Mouse (Mus musculus) liver, embryonic 13.5 days (tissue): Measurements from ENCODE around the gene Ier3. TPM values are rescaled to one million over a fixed set of nuclear protein-coding genes. Genes with fewer than 3 reads are reported as not detected.

Source experiments
- ATAC-seq: fragments of 200-750 bp; cut with Nextera tagmentation; 2 replicates; pipeline ENCODE4 v1.8.0; 2017; ENCODE audit warnings: low read depth, mild to moderate bottlenecking, moderate number of reproducible peaks, moderate library complexity
- DNase-seq: peaks from one replicate; pipeline ENCODE4 v3.0.0; 2022
- H3K27ac ChIP-seq: fragments of 300-500 bp; sonication (generic); 2 replicates; pipeline ENCODE4 v1.5.1; 2015; ENCODE audit warnings: moderate library complexity, mild to moderate bottlenecking, inconsistent platforms
- H3K27me3 ChIP-seq: fragments of 300-500 bp; sonication (generic); 2 replicates; pipeline ENCODE4 v1.6.1; 2015; ENCODE audit warnings: mild to moderate bottlenecking, inconsistent platforms
- H3K36me3 ChIP-seq: fragments of 300-500 bp; sonication (generic); 2 replicates; pipeline ENCODE4 v1.6.1; 2015; ENCODE audit warnings: mild to moderate bottlenecking, inconsistent platforms
- H3K4me1 ChIP-seq: fragments of 300-500 bp; sonication (generic); replicated peaks from 2 replicates; pipeline ENCODE4 v1.6.1; 2015; ENCODE audit warnings: inconsistent platforms
- H3K4me2 ChIP-seq: fragments of 300-500 bp; sonication (generic); 2 replicates; pipeline ENCODE4 v1.6.1; 2015; ENCODE audit warnings: inconsistent platforms, mild to moderate bottlenecking, moderate library complexity
- H3K4me3 ChIP-seq: fragments of 300-500 bp; sonication (generic); replicated peaks from 2 replicates; pipeline ENCODE4 v1.5.1; 2015; ENCODE audit warnings: mild to moderate bottlenecking, inconsistent platforms
- H3K9ac ChIP-seq: fragments of 300-500 bp; sonication (generic); 2 replicates; pipeline ENCODE4 v1.6.1; 2015; ENCODE audit warnings: mild to moderate bottlenecking, inconsistent platforms
- H3K9me3 ChIP-seq: fragments of 300-500 bp; sonication (generic); replicated peaks from 2 replicates; pipeline ENCODE4 v1.6.1; 2016; ENCODE audit warnings: inconsistent platforms
- WGBS: fragments of 180-500 bp; shearing (Covaris S2); methylation state at CpG from one replicate; pipeline ENCODE4 v1.1.7; 2015; ENCODE audit not compliant: insufficient replicate concordance; 5-methylcytosine and 5-hydroxymethylcytosine counted together
- polyA plus RNA-seq: library from polyadenylated mRNA; unstranded; fragments of >200 nt; fragmentation: Nextera tagmentation; extraction: Ambion mirVana; gene quantifications from 2 replicates; pipeline ENCODE4 v1.2.1, GENCODE M21; 2015

The Ier3 gene
- polyA plus RNA-seq, 1 experiment from 2014 or later, result 21.6 TPM

- H3K9ac ChIP-seq, result peak within 1 kb of the TSS; percentile 93
- peak within 1 kb of the TSS; percentile 97 for H3K27ac ChIP-seq
- peak within 1 kb of the TSS; percentile 97 for H3K4me2 ChIP-seq
- peaks cover 75% of the 10 kb centered on the region for H3K4me1 ChIP-seq
- DNase-seq, result peak; percentile 84
- H3K9me3 ChIP-seq, result no peaks in the 10 kb centered on the region
- no peaks in the 10 kb centered on the region for H3K27me3 ChIP-seq
- 1% methylated on average over 45 of the region's 47 CpGs for WGBS
- peaks cover 34% of the 10 kb centered on the region for H3K36me3 ChIP-seq
- peak; percentile 77 for ATAC-seq
- H3K4me3 ChIP-seq, result peak within 1 kb of the TSS; percentile 84
Measured at GRCm38 (mm10) chr17:35822964-35823937, 1.8 kb downstream of the Ier3 start, which contains the start of gene Flot1. Flot1 (plus strand) TSS chr17:35823230.

GRCm38 (mm10) chr17:35824402-35824801 lies 2.9 kb downstream of the Ier3 start:
- H3K4me2 ChIP-seq, result peak overlapping the region; percentile 97
- no peaks in the 10 kb centered on the region for H3K9me3 ChIP-seq
- DNase-seq, result peak; percentile 46
- H3K4me3 ChIP-seq, result peak overlapping the region; percentile 84
- ATAC-seq, result no peak
- H3K36me3 ChIP-seq, result peaks cover 42% of the 10 kb centered on the region
- peaks cover 80% of the 10 kb centered on the region for H3K4me1 ChIP-seq
- whole genome bisulfite sequencing, result 65% methylated on average over 7 of the region's 7 CpGs
- no peaks in the 10 kb centered on the region for H3K27me3 ChIP-seq
- H3K27ac ChIP-seq, result peak overlapping the region; percentile 97
- H3K9ac ChIP-seq, result peak overlapping the region; percentile 93

DNA sequence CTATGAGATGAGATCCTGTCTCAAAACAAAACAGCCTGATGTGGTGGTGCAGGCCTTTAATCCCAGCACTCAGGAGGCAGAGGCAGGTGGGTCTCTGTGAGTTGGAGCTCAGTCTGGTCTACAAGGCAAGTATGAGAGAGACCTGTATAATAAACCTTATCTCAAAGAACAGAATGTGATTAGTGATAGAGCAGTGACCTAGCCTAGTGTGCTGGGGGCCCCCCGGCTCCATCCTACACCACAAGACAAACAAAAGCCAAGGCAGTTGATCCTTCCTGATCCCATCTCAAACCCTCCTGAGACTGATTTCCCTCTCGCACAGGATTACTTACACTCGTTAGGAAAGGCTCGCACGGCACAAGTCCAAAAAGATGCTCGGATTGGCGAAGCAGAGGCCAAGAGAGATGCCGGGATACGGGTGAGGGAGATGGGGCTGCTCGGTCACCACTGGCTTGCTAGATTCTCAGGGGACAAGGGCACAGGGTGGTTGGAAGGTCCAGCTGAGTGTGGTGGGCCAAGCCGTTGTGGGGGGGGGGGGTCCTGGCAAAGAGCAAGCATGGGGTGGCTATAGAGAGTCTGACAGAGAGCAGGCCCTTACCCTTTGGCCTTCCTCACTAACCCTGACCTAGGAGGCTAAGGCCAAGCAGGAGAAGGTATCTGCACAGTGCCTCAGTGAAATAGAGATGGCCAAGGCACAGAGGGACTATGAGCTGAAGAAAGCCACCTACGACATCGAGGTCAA lies 3.8 kb downstream of the Ier3 start:
- Histone ChIP-seq H3K27ac (peak overlapping the region; percentile 97), H3K4me3 (no peak overlapping the region; the same call in 1 of the 2 replicates), H3K36me3 (peaks cover 43% of the 10 kb centered on the region), H3K4me1 (peaks cover 80% of the 10 kb centered on the region), H3K9ac (peak overlapping the region; percentile 93), H3K27me3 (no peaks in the 10 kb centered on the region), H3K9me3 (no peaks in the 10 kb centered on the region), H3K4me2 (peak overlapping the region; percentile 97)
- ATAC-seq, result peak; percentile 29; the same call in 1 of the 2 replicates
- no peak for DNase-seq
- 75% methylated on average over 13 of the region's 13 CpGs for WGBS

DNA sequence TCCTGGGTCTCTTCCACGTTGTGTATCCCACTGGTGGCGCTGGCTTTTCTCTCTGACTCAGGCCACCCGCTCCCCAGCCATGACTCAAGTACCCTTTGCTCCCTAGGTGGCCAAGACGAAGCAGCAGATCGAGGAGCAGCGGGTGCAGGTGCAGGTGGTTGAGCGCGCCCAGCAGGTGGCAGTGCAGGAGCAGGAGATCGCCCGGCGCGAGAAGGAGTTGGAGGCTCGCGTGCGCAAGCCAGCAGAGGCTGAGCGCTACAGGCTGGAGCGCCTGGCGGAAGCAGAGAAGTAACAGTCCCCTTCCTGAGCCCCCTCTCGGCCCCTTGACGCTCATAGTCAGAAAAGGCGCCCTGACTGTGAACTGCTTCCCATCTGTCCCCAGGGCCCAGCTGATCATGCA lies 8.3 kb downstream of the Ier3 start:
- peak; percentile 78 for DNase-seq
- peak overlapping the region; percentile 50; the same call in 1 of the 2 replicates for H3K9ac ChIP-seq
- H3K9me3 ChIP-seq, result no peaks in the 10 kb centered on the region
- peak overlapping the region; percentile 47 for H3K27ac ChIP-seq
- peak; percentile 68 for ATAC-seq
- 0 out of 2 replicates have a peak overlapping the region, but pooled peaks have one; percentile 6 for H3K4me3 ChIP-seq
- H3K27me3 ChIP-seq, result no peaks in the 10 kb centered on the region
- peak overlapping the region; percentile 48 for H3K4me2 ChIP-seq
- peaks cover 75% of the 10 kb centered on the region for H3K36me3 ChIP-seq
- peaks cover 76% of the 10 kb centered on the region for H3K4me1 ChIP-seq
- WGBS, result 4% methylated on average over 21 of the region's 21 CpGs

- ATAC-seq (no peak), DNase-seq (no peak)
- H3K36me3 ChIP-seq, result peaks cover 73% of the 10 kb centered on the region
- no peak overlapping the region for H3K4me3 ChIP-seq
- WGBS, result 70% methylated on average over 8 of the region's 8 CpGs
- H3K4me2 ChIP-seq, result no peak overlapping the region
- no peaks in the 10 kb centered on the region for H3K27me3 ChIP-seq
- peak overlapping the region; percentile 65 for H3K27ac ChIP-seq
- H3K4me1 ChIP-seq, result peaks cover 73% of the 10 kb centered on the region
- no peak overlapping the region for H3K9ac ChIP-seq
- no peaks in the 10 kb centered on the region for H3K9me3 ChIP-seq
Measured at GRCm38 (mm10) chr17:35832400-35833238, 11.1 kb downstream of the Ier3 start.

GRCm38 (mm10) chr17:35833239-35833751 lies 11.8 kb downstream of the Ier3 start:
- DNase-seq, result no peak
- H3K27me3 ChIP-seq, result no peaks in the 10 kb centered on the region
- no peak for ATAC-seq
- H3K9ac ChIP-seq, result 0 out of 2 replicates have a peak overlapping the region, but pooled peaks have one; percentile 98
- H3K27ac ChIP-seq, result peak overlapping the region; percentile 65
- H3K9me3 ChIP-seq, result no peaks in the 10 kb centered on the region
- 19% methylated on average over 5 of the region's 5 CpGs for WGBS
- H3K4me2 ChIP-seq, result 0 out of 2 replicates have a peak overlapping the region, but pooled peaks have one; percentile 0
- H3K4me3 ChIP-seq, result no peak overlapping the region
- peaks cover 73% of the 10 kb centered on the region for H3K4me1 ChIP-seq
- H3K36me3 ChIP-seq, result peaks cover 67% of the 10 kb centered on the region

GRCm38 (mm10) chr17:35833894-35834293 lies 12.4 kb downstream of the Ier3 start:
- WGBS, result 55% methylated on average over 5 of the region's 5 CpGs
- Histone ChIP-seq H3K27ac (peak overlapping the region; percentile 65), H3K4me2 (peak overlapping the region; percentile 95), H3K4me1 (peaks cover 75% of the 10 kb centered on the region), H3K4me3 (0 out of 2 replicates have a peak overlapping the region, but pooled peaks have one; percentile 8), H3K9ac (peak overlapping the region; percentile 98; the same call in 1 of the 2 replicates), H3K9me3 (no peaks in the 10 kb centered on the region), H3K27me3 (no peaks in the 10 kb centered on the region), H3K36me3 (peaks cover 62% of the 10 kb centered on the region)
- DNase-seq (no peak), ATAC-seq (no peak)

DNA sequence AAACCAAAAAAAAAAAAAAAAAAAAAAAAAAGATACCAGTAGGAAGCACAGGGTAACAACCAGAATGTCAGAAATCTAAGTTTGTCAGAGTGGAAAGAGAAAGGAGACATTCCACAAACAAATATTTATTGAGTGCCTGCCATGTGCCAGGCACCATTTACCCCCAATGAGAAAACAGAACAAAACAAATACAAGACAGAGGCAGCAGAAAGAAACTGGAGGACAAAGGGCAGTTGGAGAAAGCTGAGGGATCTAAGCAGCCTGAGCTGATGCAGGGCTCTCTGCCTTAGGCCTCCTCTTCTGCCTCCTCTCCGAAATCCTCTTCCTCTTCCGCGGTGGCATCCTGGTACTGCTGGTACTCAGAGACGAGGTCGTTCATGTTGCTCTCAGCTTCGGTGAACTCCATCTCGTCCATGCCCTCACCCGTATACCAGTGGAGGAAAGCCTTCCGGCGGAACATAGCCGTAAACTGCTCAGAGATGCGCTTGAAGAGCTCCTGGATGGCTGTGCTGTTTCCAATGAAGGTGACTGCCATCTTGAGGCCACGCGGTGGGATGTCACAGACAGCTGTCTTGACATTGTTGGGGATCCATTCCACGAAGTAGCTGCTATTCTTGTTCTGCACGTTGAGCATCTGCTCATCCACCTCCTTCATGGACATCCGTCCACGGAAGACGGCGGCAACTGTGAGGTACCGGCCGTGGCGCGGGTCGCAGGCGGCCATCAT lies 13.4 kb downstream of the Ier3 start:
- H3K4me3 ChIP-seq, result peak overlapping the region; percentile 93
- H3K36me3 ChIP-seq, result peaks cover 58% of the 10 kb centered on the region
- peak overlapping the region; percentile 45; the same call in 1 of the 2 replicates for H3K27ac ChIP-seq
- H3K9me3 ChIP-seq, result no peaks in the 10 kb centered on the region
- no peak for DNase-seq
- no peaks in the 10 kb centered on the region for H3K27me3 ChIP-seq
- peaks cover 76% of the 10 kb centered on the region for H3K4me1 ChIP-seq
- 73% methylated on average over 26 of the region's 26 CpGs for WGBS
- no peak for ATAC-seq
- peak overlapping the region; percentile 95 for H3K4me2 ChIP-seq
- H3K9ac ChIP-seq, result peak overlapping the region; percentile 98

GRCm38 (mm10) chr17:35835424-35836140 lies 14.1 kb downstream of the Ier3 start:
- H3K4me3 ChIP-seq, result peak overlapping the region; percentile 93
- H3K9ac ChIP-seq, result peak overlapping the region; percentile 98
- no peaks in the 10 kb centered on the region for H3K9me3 ChIP-seq
- DNase-seq (no peak), ATAC-seq (no peak)
- peaks cover 76% of the 10 kb centered on the region for H3K4me1 ChIP-seq
- 78% methylated on average over 26 of the region's 26 CpGs for WGBS
- H3K27ac ChIP-seq, result peak overlapping the region; percentile 98; the same call in 1 of the 2 replicates
- peaks cover 56% of the 10 kb centered on the region for H3K36me3 ChIP-seq
- H3K27me3 ChIP-seq, result no peaks in the 10 kb centered on the region
- H3K4me2 ChIP-seq, result peak overlapping the region; percentile 95
